Mouse (Mus musculus) large intestine, adult 2 months (tissue): ENCODE results near the gene Pdhb. TPM values are rescaled to one million over a fixed set of nuclear protein-coding genes. Genes with fewer than 3 reads are reported as not detected.
"Not testable (repeated sequence)": the region's sequence is repeated elsewhere in the genome, so short reads cannot be mapped to it uniquely, and the experiment has no call there.

ENCODE experiments used
- DNase-seq: peaks from one replicate; pipeline ENCODE4 v3.0.0-alpha.2; 2012; ENCODE audit warnings: low read depth, low spot score
- WGBS: fragments of 180-500 bp; shearing (Covaris S2); methylation state at CpG from one replicate; pipeline ENCODE4 v1.1.7; 2018; 5-methylcytosine and 5-hydroxymethylcytosine counted together
- polyA plus RNA-seq: library from polyadenylated mRNA; depleted of rRNA; stranded (reverse); fragments of >200 nt; gene quantifications from 2 replicates; pipeline ENCODE4 v1.2.3, GENCODE M21; 2012

The Pdhb gene
- polyA plus RNA-seq, 1 experiment = 49.9 TPM

- no peak for DNase-seq
- WGBS = 92% methylated on average over 6 of the region's 6 CpGs
These were observed 19.9 kb upstream of the Pdhb start for GRCm38 (mm10) chr14:8192727-8193126.

- 58% methylated on average over 12 of the region's 12 CpGs for WGBS
- no peak for DNase-seq
These were observed 18.6 kb upstream of the Pdhb start for GRCm38 (mm10) chr14:8191331-8191965.

GRCm38 (mm10) chr14:8190556-8190955 lies 17.7 kb upstream of the Pdhb start:
- no peak for DNase-seq
- WGBS = 95% methylated on average over 3 of the region's 3 CpGs

GRCm38 (mm10) chr14:8186278-8187045 lies 13.6 kb upstream of the Pdhb start:
- no peak for DNase-seq
- 68% methylated on average over 6 of the region's 6 CpGs for WGBS

GRCm38 (mm10) chr14:8183330-8183729 lies 10.5 kb upstream of the Pdhb start:
- WGBS = 68% methylated on average over 3 of the region's 3 CpGs
- DNase-seq = no peak

GRCm38 (mm10) chr14:8180371-8181035 lies 7.7 kb upstream of the Pdhb start:
- WGBS = 79% methylated on average over 4 of the region's 4 CpGs
- DNase-seq = no peak

GRCm38 (mm10) chr14:8176251-8176650 lies 3.4 kb upstream of the Pdhb start:
- 17% methylated on average over 5 of the region's 5 CpGs for WGBS
- DNase-seq = peak; percentile 32

- 32% methylated on average over 5 of the region's 5 CpGs for WGBS
These were observed 1.8 kb upstream of the Pdhb start for GRCm38 (mm10) chr14:8174634-8175033.

GRCm38 (mm10) chr14:8173542-8174250 lies 871 bp upstream of the Pdhb start:
- 16% methylated on average over 7 of the region's 7 CpGs for WGBS

More at GRCm38 (mm10) chr14:8174634-8175033, 1.8 kb upstream of the Pdhb start:
- peak; percentile 35 for DNase-seq

GRCm38 (mm10) chr14:8164463-8164862 lies 8.4 kb downstream of the Pdhb start:
- 85% methylated on average over 7 of the region's 7 CpGs for WGBS

More at GRCm38 (mm10) chr14:8173542-8174250, 871 bp upstream of the Pdhb start:
- DNase-seq = not testable (repeated sequence)

GRCm38 (mm10) chr14:8161777-8162176 lies 11.0 kb downstream of the Pdhb start:
- no peak for DNase-seq
- 80% methylated on average over 2 of the region's 2 CpGs for WGBS

More at GRCm38 (mm10) chr14:8164463-8164862, 8.4 kb downstream of the Pdhb start:
- no peak for DNase-seq

GRCm38 (mm10) chr14:8159141-8159540 lies 13.7 kb downstream of the Pdhb start:
- 87% methylated on average over 3 of the region's 3 CpGs for WGBS
- DNase-seq = no peak

- 82% methylated on average over 3 of the region's 3 CpGs for WGBS
- DNase-seq = no peak
These were observed 14.1 kb downstream of the Pdhb start for GRCm38 (mm10) chr14:8158721-8159120.

GRCm38 (mm10) chr14:8156947-8157346 lies 15.9 kb downstream of the Pdhb start:
- WGBS = 36% methylated on average over 3 of the region's 3 CpGs
- DNase-seq = no peak

GRCm38 (mm10) chr14:8154072-8154471 lies 18.8 kb downstream of the Pdhb start:
- DNase-seq = no peak
- WGBS = 86% methylated on average over 3 of the region's 3 CpGs

GRCm38 (mm10) chr14:8151757-8152156 lies 21.1 kb downstream of the Pdhb start:
- DNase-seq = no peak
- 95% methylated on average over 5 of the region's 5 CpGs for WGBS

- WGBS = 87% methylated on average over 8 of the region's 8 CpGs
- DNase-seq = no peak
These were observed 24.0 kb downstream of the Pdhb start for GRCm38 (mm10) chr14:8148842-8149241.

- DNase-seq = peak; percentile 64
- WGBS = 43% methylated on average over 11 of the region's 11 CpGs
These were observed 26.1 kb downstream of the Pdhb start for GRCm38 (mm10) chr14:8146611-8147223.
